Mouse (Mus musculus) heart, embryonic 15.5 days (tissue): ENCODE results near the gene Hacd1. TPM values are rescaled to one million over a fixed set of nuclear protein-coding genes. Genes with fewer than 3 reads are reported as not detected.

Experiments
- ATAC-seq: fragments of 200-750 bp; cut with Nextera tagmentation; replicated peaks from 2 replicates; pipeline ENCODE4 v1.8.0; 2017; ENCODE audit warnings: low read depth, moderate TSS enrichment; ENCODE audit not compliant: insufficient number of reproducible peaks, insufficient read depth, low FRiP score
- H3K27ac ChIP-seq: fragments of 300-500 bp; sonication (generic); 2 replicates; pipeline ENCODE4 v1.5.1; 2015; ENCODE audit warnings: mild to moderate bottlenecking, inconsistent platforms
- H3K27me3 ChIP-seq: fragments of 300-500 bp; sonication (generic); 2 replicates; pipeline ENCODE4 v1.6.1; 2015; ENCODE audit warnings: inconsistent platforms
- H3K36me3 ChIP-seq: fragments of 300-500 bp; sonication (generic); 2 replicates; pipeline ENCODE4 v1.6.1; 2015; ENCODE audit warnings: mild to moderate bottlenecking, inconsistent platforms
- H3K4me1 ChIP-seq: fragments of 300-500 bp; sonication (generic); replicated peaks from 2 replicates; pipeline ENCODE4 v1.6.1; 2015; ENCODE audit warnings: inconsistent platforms
- H3K4me2 ChIP-seq: fragments of 300-500 bp; sonication (generic); 2 replicates; pipeline ENCODE4 v1.6.1; 2015; ENCODE audit warnings: inconsistent platforms, mild to moderate bottlenecking, moderate library complexity
- H3K4me3 ChIP-seq: fragments of 300-500 bp; sonication (generic); 2 replicates; pipeline ENCODE4 v1.5.1; 2015; ENCODE audit warnings: mild to moderate bottlenecking, inconsistent platforms
- H3K9ac ChIP-seq: fragments of 300-500 bp; sonication (generic); 2 replicates; pipeline ENCODE4 v1.6.1; 2015; ENCODE audit warnings: mild to moderate bottlenecking, inconsistent platforms
- H3K9me3 ChIP-seq: fragments of 300-500 bp; sonication (generic); replicated peaks from 2 replicates; pipeline ENCODE4 v1.6.1; 2016; ENCODE audit warnings: inconsistent platforms
- WGBS: fragments of 180-500 bp; shearing (Covaris S2); methylation state at CpG from one replicate; pipeline ENCODE4 v1.1.7; 2015; ENCODE audit warnings: mixed read lengths; 5-methylcytosine and 5-hydroxymethylcytosine counted together
- polyA plus RNA-seq: library from polyadenylated mRNA; unstranded; fragments of >200 nt; fragmentation: Nextera tagmentation; extraction: Ambion mirVana; gene quantifications from 2 replicates; pipeline ENCODE4 v1.2.1, GENCODE M21; 2015

Hacd1 gene
- polyA plus RNA-seq, 1 experiment from 2014 or later = 228 TPM

- H3K9me3 ChIP-seq = no peaks in the 10 kb centered on the region
- no peak overlapping the region for H3K4me2 ChIP-seq
- ATAC-seq = no peak
- H3K27me3 ChIP-seq = no peaks in the 10 kb centered on the region
- H3K27ac ChIP-seq = no peak overlapping the region
- H3K4me1 ChIP-seq = no peaks in the 10 kb centered on the region
- WGBS = 81% methylated on average over 1 of the region's 1 CpGs
- H3K36me3 ChIP-seq = no peaks in the 10 kb centered on the region
- H3K9ac ChIP-seq = no peak overlapping the region
- H3K4me3 ChIP-seq = no peak overlapping the region
These were observed 50.8 kb downstream of the Hacd1 start for GRCm38 (mm10) chr2:14005121-14005520.

- no peaks in the 10 kb centered on the region for H3K27me3 ChIP-seq
- no peak overlapping the region for H3K4me2 ChIP-seq
- no peak overlapping the region for H3K9ac ChIP-seq
- ATAC-seq = no peak
- H3K9me3 ChIP-seq = no peaks in the 10 kb centered on the region
- H3K4me3 ChIP-seq = no peak overlapping the region
- no peaks in the 10 kb centered on the region for H3K36me3 ChIP-seq
- no peak overlapping the region for H3K27ac ChIP-seq
- WGBS = 75% methylated on average over 1 of the region's 1 CpGs
- no peaks in the 10 kb centered on the region for H3K4me1 ChIP-seq
These were observed 95.8 kb downstream of the Hacd1 start for GRCm38 (mm10) chr2:13960136-13960535.

- Histone ChIP-seq H3K4me1 (no peaks in the 10 kb centered on the region), H3K36me3 (no peaks in the 10 kb centered on the region), H3K4me3 (no peak overlapping the region), H3K4me2 (no peak overlapping the region), H3K9ac (no peak overlapping the region), H3K27me3 (no peaks in the 10 kb centered on the region), H3K27ac (no peak overlapping the region), H3K9me3 (no peaks in the 10 kb centered on the region)
- ATAC-seq = no peak
- 33% methylated on average over 2 of the region's 2 CpGs for WGBS
These were observed 99.5 kb downstream of the Hacd1 start for GRCm38 (mm10) chr2:13956463-13956862.

GRCm38 (mm10) chr2:13938118-13938517 lies 117.8 kb downstream of the Hacd1 start:
- no peak for ATAC-seq
- H3K4me2 ChIP-seq = no peak overlapping the region
- no peak overlapping the region for H3K9ac ChIP-seq
- no peaks in the 10 kb centered on the region for H3K9me3 ChIP-seq
- no peak overlapping the region for H3K4me3 ChIP-seq
- WGBS = 48% methylated on average over 2 of the region's 2 CpGs
- no peaks in the 10 kb centered on the region for H3K4me1 ChIP-seq
- H3K27me3 ChIP-seq = no peaks in the 10 kb centered on the region
- no peak overlapping the region for H3K27ac ChIP-seq
- no peaks in the 10 kb centered on the region for H3K36me3 ChIP-seq

- Histone ChIP-seq H3K4me3 (no peak overlapping the region), H3K9me3 (no peaks in the 10 kb centered on the region), H3K27ac (no peak overlapping the region), H3K27me3 (no peaks in the 10 kb centered on the region), H3K4me2 (no peak overlapping the region), H3K9ac (no peak overlapping the region), H3K36me3 (no peaks in the 10 kb centered on the region), H3K4me1 (no peaks in the 10 kb centered on the region)
- 62% methylated on average over 3 of the region's 3 CpGs for WGBS
- ATAC-seq = no peak
These were observed 120.6 kb downstream of the Hacd1 start for GRCm38 (mm10) chr2:13935343-13935742.

GRCm38 (mm10) chr2:13932253-13932652 lies 123.7 kb downstream of the Hacd1 start:
- Histone ChIP-seq H3K4me2 (no peak overlapping the region), H3K27me3 (no peaks in the 10 kb centered on the region), H3K4me3 (no peak overlapping the region), H3K9ac (no peak overlapping the region), H3K27ac (no peak overlapping the region), H3K9me3 (no peaks in the 10 kb centered on the region), H3K36me3 (no peaks in the 10 kb centered on the region), H3K4me1 (no peaks in the 10 kb centered on the region)
- ATAC-seq = no peak

- Histone ChIP-seq H3K9ac (no peak overlapping the region), H3K4me2 (no peak overlapping the region), H3K4me1 (no peaks in the 10 kb centered on the region), H3K36me3 (no peaks in the 10 kb centered on the region), H3K27ac (no peak overlapping the region), H3K9me3 (no peaks in the 10 kb centered on the region), H3K27me3 (no peaks in the 10 kb centered on the region), H3K4me3 (no peak overlapping the region)
- no peak for ATAC-seq
- 77% methylated on average over 1 of the region's 1 CpGs for WGBS
These were observed 125.2 kb downstream of the Hacd1 start for GRCm38 (mm10) chr2:13930724-13931123.

GRCm38 (mm10) chr2:13888568-13888967 lies 167.4 kb downstream of the Hacd1 start:
- no peak overlapping the region for H3K27ac ChIP-seq
- no peaks in the 10 kb centered on the region for H3K9me3 ChIP-seq
- no peak for ATAC-seq
- H3K4me3 ChIP-seq = no peak overlapping the region
- no peak overlapping the region for H3K9ac ChIP-seq
- H3K4me1 ChIP-seq = no peaks in the 10 kb centered on the region
- H3K36me3 ChIP-seq = no peaks in the 10 kb centered on the region
- H3K27me3 ChIP-seq = no peaks in the 10 kb centered on the region
- no peak overlapping the region for H3K4me2 ChIP-seq

- H3K27me3 ChIP-seq = no peaks in the 10 kb centered on the region
- H3K27ac ChIP-seq = no peak overlapping the region
- WGBS = 54% methylated on average over 2 of the region's 2 CpGs
- no peaks in the 10 kb centered on the region for H3K36me3 ChIP-seq
- no peak overlapping the region for H3K9ac ChIP-seq
- H3K9me3 ChIP-seq = no peaks in the 10 kb centered on the region
- no peak for ATAC-seq
- H3K4me3 ChIP-seq = no peak overlapping the region
- H3K4me2 ChIP-seq = no peak overlapping the region
- H3K4me1 ChIP-seq = no peaks in the 10 kb centered on the region
These were observed 198.5 kb downstream of the Hacd1 start for GRCm38 (mm10) chr2:13857461-13857860.

- WGBS = 66% methylated on average over 3 of the region's 3 CpGs
- ATAC-seq = no peak
- H3K9ac ChIP-seq = no peak overlapping the region
- H3K36me3 ChIP-seq = no peaks in the 10 kb centered on the region
- H3K27me3 ChIP-seq = no peaks in the 10 kb centered on the region
- no peaks in the 10 kb centered on the region for H3K4me1 ChIP-seq
- H3K27ac ChIP-seq = no peak overlapping the region
- no peak overlapping the region for H3K4me2 ChIP-seq
- H3K4me3 ChIP-seq = no peak overlapping the region
- H3K9me3 ChIP-seq = no peaks in the 10 kb centered on the region
These were observed 200.4 kb downstream of the Hacd1 start for GRCm38 (mm10) chr2:13855510-13855909.

GRCm38 (mm10) chr2:13836310-13836709 lies 219.6 kb downstream of the Hacd1 start:
- Histone ChIP-seq H3K9me3 (no peaks in the 10 kb centered on the region), H3K27ac (no peak overlapping the region), H3K27me3 (no peaks in the 10 kb centered on the region), H3K4me1 (no peaks in the 10 kb centered on the region), H3K4me2 (no peak overlapping the region), H3K4me3 (no peak overlapping the region), H3K9ac (no peak overlapping the region), H3K36me3 (no peaks in the 10 kb centered on the region)
- 71% methylated on average over 3 of the region's 3 CpGs for WGBS
- ATAC-seq = no peak

- H3K9me3 ChIP-seq = no peaks in the 10 kb centered on the region
- 53% methylated on average over 1 of the region's 1 CpGs for WGBS
- no peaks in the 10 kb centered on the region for H3K27me3 ChIP-seq
- ATAC-seq = no peak
- no peaks in the 10 kb centered on the region for H3K4me1 ChIP-seq
- no peaks in the 10 kb centered on the region for H3K36me3 ChIP-seq
- H3K4me3 ChIP-seq = no peak overlapping the region
- H3K27ac ChIP-seq = no peak overlapping the region
- H3K9ac ChIP-seq = no peak overlapping the region
- no peak overlapping the region for H3K4me2 ChIP-seq
These were observed 220.9 kb downstream of the Hacd1 start for GRCm38 (mm10) chr2:13834989-13835388.

GRCm38 (mm10) chr2:13816645-13817044 lies 239.3 kb downstream of the Hacd1 start:
- no peaks in the 10 kb centered on the region for H3K4me1 ChIP-seq

More at GRCm38 (mm10) chr2:13816645-13817044, 239.3 kb downstream of the Hacd1 start:
- no peaks in the 10 kb centered on the region for H3K36me3 ChIP-seq
- no peak overlapping the region for H3K27ac ChIP-seq
- H3K9me3 ChIP-seq = no peaks in the 10 kb centered on the region
- no peaks in the 10 kb centered on the region for H3K27me3 ChIP-seq
- no peak for ATAC-seq
- WGBS = 72% methylated on average over 2 of the region's 2 CpGs
- H3K4me3 ChIP-seq = no peak overlapping the region
- no peak overlapping the region for H3K4me2 ChIP-seq
- H3K9ac ChIP-seq = no peak overlapping the region
